Mouse (Mus musculus) olfactory bulb, adult 2 months (tissue): ENCODE data around the gene Trmt112. TPM values are rescaled to one million over a fixed set of nuclear protein-coding genes. Genes with fewer than 3 reads are reported as not detected.

Experiments used
- H3K27ac ChIP-seq: fragments of 200-500 bp; 2 replicates; pipeline ENCODE4 v1.5.1; 2012; ENCODE audit warnings: low read depth, low read length; ENCODE audit not compliant: insufficient read depth
- H3K4me1 ChIP-seq: fragments of 200-500 bp; 2 replicates; pipeline ENCODE4 v1.6.1; 2012; ENCODE audit warnings: low read length; ENCODE audit not compliant: control insufficient read depth, insufficient read depth
- H3K4me3 ChIP-seq: fragments of 200-500 bp; 2 replicates; pipeline ENCODE4 v1.5.1; 2012; ENCODE audit warnings: mild to moderate bottlenecking, low read depth, low read length, moderate library complexity; ENCODE audit not compliant: insufficient read depth
- CTCF ChIP-seq: fragments of 200-500 bp; IDR thresholded peaks from 2 replicates; pipeline ENCODE4 v1.5.1; 2012; ENCODE audit warnings: low read depth, mild to moderate bottlenecking, low read length, moderate library complexity; ENCODE audit not compliant: insufficient read depth
- POLR2A ChIP-seq: fragments of 200-500 bp; IDR thresholded peaks from 2 replicates; pipeline ENCODE4 v1.6.1; 2012; ENCODE audit warnings: mild to moderate bottlenecking, low read depth, low read length, moderate library complexity; ENCODE audit not compliant: insufficient read depth
- WGBS: fragments of 180-500 bp; shearing (Covaris S2); methylation state at CpG from one replicate; pipeline ENCODE4 v1.1.7; 2018; 5-methylcytosine and 5-hydroxymethylcytosine counted together
- polyA plus RNA-seq: library from polyadenylated mRNA; stranded (reverse); fragments of >200 nt; gene quantifications from 2 replicates; pipeline ENCODE4 v1.2.4, GENCODE M21; 2012; ENCODE audit warnings: low replicate concordance; ENCODE audit not compliant: missing spikeins, insufficient read depth, insufficient read length

Gene Trmt112
- polyA plus RNA-seq, 1 experiment: not detected

- TF ChIP-seq CTCF: no peak
- no peak for TF ChIP-seq POLR2A
- Histone ChIP-seq H3K27ac (no peak overlapping the region), H3K4me1 (peaks cover 24% of the 10 kb centered on the region; the same call in 1 of the 2 replicates), H3K4me3 (no peak overlapping the region)
- WGBS: 64% methylated on average over 11 of the region's 11 CpGs
Observed at GRCm38 (mm10) chr19:6913991-6914390, 4.5 kb downstream of the Trmt112 start.

DNA sequence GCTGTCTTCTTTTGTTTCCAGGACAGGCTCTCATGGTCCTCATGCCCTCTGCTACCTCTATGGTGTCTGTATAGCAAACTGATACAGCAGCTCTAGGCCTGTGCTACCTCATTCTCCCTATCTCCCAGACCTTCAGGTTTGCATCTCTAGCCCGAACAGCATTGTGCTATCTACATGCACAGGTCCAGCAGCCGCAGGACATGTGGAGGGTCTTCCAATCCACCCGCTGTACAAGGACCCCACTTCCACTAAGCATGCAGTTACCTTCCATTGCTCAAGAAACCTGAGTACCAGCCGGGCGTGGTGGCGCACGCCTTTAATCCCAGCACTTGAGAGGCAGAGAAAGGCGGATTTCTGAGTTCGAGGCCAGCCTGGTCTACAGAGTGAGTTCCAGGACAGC lies 5.0 kb downstream of the Trmt112 start:
- H3K4me1 ChIP-seq: peaks cover 24% of the 10 kb centered on the region; the same call in 1 of the 2 replicates
- H3K4me3 ChIP-seq: no peak overlapping the region
- 91% methylated on average over 9 of the region's 9 CpGs for WGBS
- TF ChIP-seq POLR2A (no peak), CTCF (no peak)
- H3K27ac ChIP-seq: no peak overlapping the region

DNA sequence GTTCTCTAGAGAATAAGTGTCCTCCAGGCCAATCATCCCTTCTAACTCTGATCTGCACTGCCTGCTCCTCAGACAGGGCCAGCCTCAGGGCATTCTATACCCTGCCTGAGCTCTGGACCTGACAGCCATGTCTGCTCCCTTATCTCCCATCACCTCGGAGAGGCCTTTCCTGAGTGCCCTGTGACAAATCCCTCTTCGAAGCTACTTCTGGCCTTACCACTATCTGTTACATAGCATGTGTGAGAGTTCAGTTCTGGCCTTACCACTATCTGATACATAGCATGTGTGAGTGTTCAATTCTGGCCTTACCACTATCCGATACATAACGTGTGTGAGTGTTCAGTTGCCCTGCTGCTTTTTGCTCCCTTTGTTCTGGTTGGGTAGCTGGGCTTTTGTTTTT lies 5.8 kb downstream of the Trmt112 start:
- 86% methylated on average over 4 of the region's 4 CpGs for WGBS
- Histone ChIP-seq H3K4me1 (peaks cover 29% of the 10 kb centered on the region), H3K27ac (no peak overlapping the region), H3K4me3 (no peak overlapping the region)
- no peak for TF ChIP-seq CTCF
- TF ChIP-seq POLR2A: no peak

DNA sequence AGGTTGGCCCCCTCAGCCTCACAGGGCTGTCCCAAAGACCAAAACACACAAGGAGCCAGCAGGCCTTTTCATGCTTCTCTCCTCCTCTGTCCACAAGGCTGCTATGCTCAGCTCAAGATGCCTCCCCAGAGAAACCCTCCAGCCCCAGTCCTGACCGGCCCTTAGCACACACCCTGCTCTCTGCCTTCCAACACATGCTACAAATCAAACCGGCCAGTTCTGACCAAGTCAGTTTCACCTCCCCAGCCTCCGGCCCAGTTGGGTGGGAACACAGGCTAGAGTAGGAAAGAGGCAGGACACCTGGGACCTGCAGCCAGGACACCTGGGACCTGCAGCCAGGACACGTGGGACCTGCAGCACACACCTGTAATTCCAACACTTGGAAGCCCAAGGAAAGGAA lies 7.0 kb downstream of the Trmt112 start:
- Histone ChIP-seq H3K4me3 (no peak overlapping the region), H3K27ac (no peak overlapping the region), H3K4me1 (peaks cover 23% of the 10 kb centered on the region)
- 79% methylated on average over 4 of the region's 4 CpGs for WGBS
- TF ChIP-seq POLR2A: no peak
- TF ChIP-seq CTCF: no peak

GRCm38 (mm10) chr19:6918321-6918720 lies 8.8 kb downstream of the Trmt112 start:
- TF ChIP-seq CTCF (no peak), POLR2A (no peak)
- 85% methylated on average over 4 of the region's 4 CpGs for WGBS
- Histone ChIP-seq H3K4me3 (no peak overlapping the region), H3K4me1 (peaks cover 29% of the 10 kb centered on the region), H3K27ac (no peak overlapping the region)

GRCm38 (mm10) chr19:6919431-6919830 lies 9.9 kb downstream of the Trmt112 start:
- H3K4me3 ChIP-seq: no peak overlapping the region
- no peak overlapping the region for H3K27ac ChIP-seq
- TF ChIP-seq CTCF (no peak), POLR2A (no peak)
- H3K4me1 ChIP-seq: peaks cover 25% of the 10 kb centered on the region

DNA sequence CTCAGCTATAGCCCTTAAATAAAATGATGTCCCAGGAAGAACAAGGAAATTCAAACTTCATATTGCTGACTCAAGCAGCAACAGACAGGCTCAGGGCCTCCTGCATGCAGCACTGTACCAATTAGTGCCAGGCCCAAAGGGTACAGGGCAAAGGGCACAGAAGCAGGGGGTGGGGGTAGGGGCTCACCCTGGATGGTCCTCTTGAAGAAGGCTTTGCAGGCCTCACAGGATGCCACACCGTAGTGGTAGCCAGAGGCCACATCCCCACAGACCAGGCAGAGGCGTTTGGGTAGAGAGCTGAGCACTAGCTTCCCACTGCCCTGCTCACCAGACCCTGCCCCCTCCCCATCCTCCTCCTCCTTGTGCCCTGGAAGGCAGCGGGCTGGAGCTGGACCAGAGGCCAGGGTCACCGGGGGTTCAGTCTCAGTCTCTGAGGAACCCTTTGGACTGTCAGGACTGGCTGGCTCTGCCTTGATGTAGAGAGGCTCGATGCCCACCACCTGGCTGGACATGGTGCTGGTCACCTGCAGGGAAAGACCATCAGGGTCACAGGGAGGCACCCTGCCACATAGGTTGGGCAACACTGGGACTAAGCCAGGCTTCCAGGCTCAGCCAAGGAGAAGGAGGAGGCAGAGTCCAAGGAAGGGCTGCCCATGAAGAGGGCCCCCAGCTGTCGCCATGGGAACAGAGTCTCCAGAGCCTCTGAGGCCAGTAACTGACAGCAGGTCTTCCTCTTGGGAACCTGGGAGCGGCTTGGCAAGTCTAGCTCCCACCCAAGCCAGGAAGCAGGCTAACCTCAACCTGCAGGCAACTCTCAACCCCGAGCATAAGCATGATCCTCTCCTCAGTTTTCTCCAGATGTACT lies 10.6 kb downstream of the Trmt112 start:
- Histone ChIP-seq H3K4me3 (peak overlapping the region; percentile 81), H3K27ac (no peak overlapping the region), H3K4me1 (peaks cover 32% of the 10 kb centered on the region)
- TF ChIP-seq CTCF: no peak
- no peak for TF ChIP-seq POLR2A
- 32% methylated on average over 8 of the region's 8 CpGs for WGBS

DNA sequence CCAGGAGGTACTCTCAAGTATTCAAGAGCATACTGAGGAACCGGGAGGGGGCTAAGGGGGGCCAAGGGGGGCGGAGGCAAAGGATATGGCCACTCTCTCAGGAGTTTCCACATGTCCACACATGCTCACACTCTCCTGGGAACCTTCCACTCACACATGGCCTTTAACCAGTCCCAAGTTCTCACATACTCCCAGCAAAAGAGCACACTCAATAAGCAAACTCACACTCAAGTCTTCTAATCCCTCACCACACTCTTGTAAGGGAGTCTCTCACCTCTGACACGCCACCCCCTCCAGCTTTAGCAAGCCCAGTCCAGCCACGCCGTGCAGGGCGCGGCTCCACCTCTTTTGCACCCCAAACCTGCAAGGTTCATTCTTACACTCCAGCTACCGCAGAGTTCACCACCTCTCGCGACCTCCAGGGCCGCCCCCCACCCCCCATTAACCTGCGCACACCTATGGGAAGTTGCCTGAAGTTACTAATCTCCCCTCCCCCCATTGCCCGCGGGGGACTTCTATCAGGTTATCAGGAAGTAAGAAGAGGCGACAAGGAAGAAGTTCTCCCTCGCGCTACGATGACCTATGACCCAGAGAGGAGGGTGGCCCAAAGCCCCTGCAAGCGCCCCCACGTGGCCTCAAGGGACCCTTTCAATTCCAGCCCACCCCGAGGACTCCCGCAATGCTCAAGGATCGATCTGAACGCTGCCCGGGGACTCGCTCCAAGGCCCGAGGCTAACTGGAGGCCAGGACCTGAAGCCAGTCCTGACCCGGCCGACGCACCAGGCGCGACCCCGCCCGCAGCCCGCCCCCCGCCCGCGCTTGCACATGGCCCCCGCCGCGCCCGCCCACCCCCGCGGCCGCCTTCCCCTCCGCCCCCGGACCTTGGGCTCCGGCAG lies 11.5 kb downstream of the Trmt112 start:
- H3K4me1 ChIP-seq: peaks cover 41% of the 10 kb centered on the region
- 2% methylated on average over 41 of the region's 48 CpGs for WGBS
- TF ChIP-seq POLR2A (peak; percentile 5; the same call in 1 of the 2 replicates), CTCF (no peak)
- H3K27ac ChIP-seq: peak overlapping the region; percentile 67; the same call in 1 of the 2 replicates
- H3K4me3 ChIP-seq: peak overlapping the region; percentile 81
